Mouse (Mus musculus): Measurements from ENCODE around the gene Casp2. TPM values are rescaled to one million over a fixed set of nuclear protein-coding genes. Genes with fewer than 3 reads are reported as not detected.

Gene Casp2
- polyA plus RNA-seq, 1 experiment, result 24.9 TPM

DNA sequence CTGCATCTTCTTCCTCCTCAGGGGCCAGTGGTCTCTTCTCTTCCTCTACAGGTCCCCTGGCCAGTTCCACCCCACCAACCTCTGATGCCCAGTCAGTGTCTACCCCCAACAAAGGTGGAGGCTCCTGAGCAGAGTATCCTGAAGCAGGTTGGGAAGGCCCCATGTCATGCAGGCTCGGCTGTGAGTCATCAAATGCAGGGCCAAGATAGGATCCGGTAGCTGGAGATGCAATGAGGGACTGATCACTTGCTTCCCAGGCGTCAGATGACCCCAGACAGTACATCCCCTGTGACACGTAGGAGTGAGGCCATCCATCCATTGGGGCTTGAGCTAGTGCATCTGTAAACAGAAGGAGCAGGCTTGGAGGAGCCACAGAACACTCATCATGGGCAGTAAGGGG lies 53.5 kb downstream of the Casp2 start:
- TF ChIP-seq CTCF (IDR thresholded peaks at IDR 0.05; ENCODE audit: borderline replicate concordance, insufficient read depth, low read length) (no peak), POLR2A (IDR thresholded peaks at IDR 0.05; ENCODE audit: low read depth, low read length) (no peak)
- Histone ChIP-seq H3K4me3 (ENCODE audit: insufficient read depth, low read length) (no peak overlapping the region), H3K4me1 (ENCODE audit: control insufficient read depth, insufficient read depth, low read length) (no peaks in the 10 kb centered on the region), H3K27ac (ENCODE audit: insufficient read depth, low read length) (no peak overlapping the region)

GRCm38 (mm10) chr6:42323371-42324066 lies 58.7 kb downstream of the Casp2 start:
- TF ChIP-seq CTCF (IDR thresholded peaks at IDR 0.05; ENCODE audit: borderline replicate concordance, insufficient read depth, low read length) (no peak), POLR2A (IDR thresholded peaks at IDR 0.05; ENCODE audit: low read depth, low read length) (no peak)
- no peaks in the 10 kb centered on the region for H3K4me1 ChIP-seq (ENCODE audit: control insufficient read depth, insufficient read depth, low read length)
- no peak overlapping the region for H3K27ac ChIP-seq (ENCODE audit: insufficient read depth, low read length)
- H3K4me3 ChIP-seq (ENCODE audit: insufficient read depth, low read length), result peak overlapping the region; percentile 62

DNA sequence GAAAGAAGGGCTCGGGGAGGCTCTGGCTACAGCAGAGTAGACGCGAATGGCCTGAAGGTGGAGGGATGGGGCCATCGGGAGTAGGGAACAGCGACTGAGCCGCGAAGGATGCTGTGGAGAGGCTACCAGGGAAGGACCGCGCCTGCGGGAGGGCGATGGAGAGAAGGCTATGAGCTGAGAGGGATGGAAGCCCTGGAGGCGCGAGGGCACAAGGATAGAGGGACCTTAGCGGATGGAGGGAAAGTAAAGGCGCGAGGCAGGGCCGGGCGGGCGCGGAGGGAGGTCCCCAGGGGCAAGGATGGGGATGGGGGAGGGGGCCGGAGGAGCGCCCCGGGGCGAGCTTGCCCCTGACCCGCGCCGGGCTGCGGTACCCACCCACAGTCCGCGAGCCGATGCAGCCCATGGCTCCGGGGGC lies 59.3 kb downstream of the Casp2 start:
- no peak for TF ChIP-seq CTCF (IDR thresholded peaks at IDR 0.05; ENCODE audit: borderline replicate concordance, insufficient read depth, low read length)
- 0 out of 2 replicates have a peak, but pooled peaks have one; percentile 10 for TF ChIP-seq POLR2A (IDR thresholded peaks at IDR 0.05; ENCODE audit: low read depth, low read length)
- Histone ChIP-seq H3K4me1 (ENCODE audit: control insufficient read depth, insufficient read depth, low read length) (no peaks in the 10 kb centered on the region), H3K27ac (ENCODE audit: insufficient read depth, low read length) (no peak overlapping the region), H3K4me3 (ENCODE audit: insufficient read depth, low read length) (peak overlapping the region; percentile 62)

GRCm38 (mm10) chr6:42324482-42325267 lies 59.9 kb downstream of the Casp2 start, which contains the start of gene Fam131b:
Gene Fam131b (minus strand): TSS chr6:42324643.
- H3K4me1 ChIP-seq (ENCODE audit: control insufficient read depth, insufficient read depth, low read length), result no peaks in the 10 kb centered on the region
- no peak for TF ChIP-seq CTCF (IDR thresholded peaks at IDR 0.05; ENCODE audit: borderline replicate concordance, insufficient read depth, low read length)
- peak; percentile 48; the same call in 1 of the 2 replicates for TF ChIP-seq POLR2A (IDR thresholded peaks at IDR 0.05; ENCODE audit: low read depth, low read length)
- H3K4me3 ChIP-seq (ENCODE audit: insufficient read depth, low read length), result peak within 1 kb of the TSS; percentile 62
- peak within 1 kb of the TSS; percentile 8; the same call in 1 of the 2 replicates for H3K27ac ChIP-seq (ENCODE audit: insufficient read depth, low read length)

DNA sequence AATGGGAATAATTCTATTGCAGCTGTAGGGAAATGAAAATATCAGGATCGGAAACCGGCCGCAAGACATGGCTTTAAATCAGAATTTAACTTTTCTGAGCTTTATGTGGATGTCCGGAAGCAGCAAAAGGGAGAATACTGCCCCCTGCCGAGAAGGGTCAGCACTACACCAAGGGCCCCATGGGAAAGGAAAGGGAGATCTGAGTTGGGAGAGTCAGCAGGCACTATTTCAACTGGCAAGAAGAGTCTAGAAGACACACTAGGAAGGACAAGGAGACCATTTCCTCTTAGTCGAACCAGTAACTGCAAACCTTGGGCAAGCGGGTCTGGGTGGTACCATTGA lies 60.5 kb downstream of the Casp2 start:
- TF ChIP-seq POLR2A (IDR thresholded peaks at IDR 0.05; ENCODE audit: low read depth, low read length), result no peak
- peak; percentile 55; the same call in 1 of the 2 replicates for TF ChIP-seq CTCF (IDR thresholded peaks at IDR 0.05; ENCODE audit: borderline replicate concordance, insufficient read depth, low read length)
- peak overlapping the region; percentile 62 for H3K4me3 ChIP-seq (ENCODE audit: insufficient read depth, low read length)
- no peaks in the 10 kb centered on the region for H3K4me1 ChIP-seq (ENCODE audit: control insufficient read depth, insufficient read depth, low read length)
- peak overlapping the region; percentile 8; the same call in 1 of the 2 replicates for H3K27ac ChIP-seq (ENCODE audit: insufficient read depth, low read length)

DNA sequence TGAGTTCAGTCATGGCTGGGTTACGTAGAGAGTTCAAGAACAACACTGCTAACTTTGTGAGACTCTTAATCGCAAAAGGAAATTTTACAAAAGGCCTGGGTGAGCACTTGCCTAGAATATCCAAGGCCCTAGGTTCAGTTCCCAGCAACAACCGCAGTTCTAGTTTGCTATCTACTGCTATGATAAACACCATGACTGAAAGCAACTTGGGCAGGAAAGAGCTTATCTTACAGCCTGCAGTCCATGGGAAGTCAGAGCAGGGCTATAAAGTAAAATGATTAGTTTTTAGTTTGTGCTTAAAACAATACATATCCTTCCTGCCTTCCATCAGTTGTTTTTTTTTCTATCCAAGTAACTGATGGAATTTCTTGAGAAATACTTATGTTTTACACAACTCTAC lies 61.7 kb downstream of the Casp2 start:
- Histone ChIP-seq H3K27ac (ENCODE audit: insufficient read depth, low read length) (no peak overlapping the region), H3K4me3 (ENCODE audit: insufficient read depth, low read length) (no peak overlapping the region), H3K4me1 (ENCODE audit: control insufficient read depth, insufficient read depth, low read length) (no peaks in the 10 kb centered on the region)
- TF ChIP-seq CTCF (IDR thresholded peaks at IDR 0.05; ENCODE audit: borderline replicate concordance, insufficient read depth, low read length) (no peak), POLR2A (IDR thresholded peaks at IDR 0.05; ENCODE audit: low read depth, low read length) (no peak)

GRCm38 (mm10) chr6:42328757-42329156 lies 64.0 kb downstream of the Casp2 start:
- Histone ChIP-seq H3K4me3 (ENCODE audit: insufficient read depth, low read length) (no peak overlapping the region), H3K4me1 (ENCODE audit: control insufficient read depth, insufficient read depth, low read length) (no peaks in the 10 kb centered on the region), H3K27ac (ENCODE audit: insufficient read depth, low read length) (no peak overlapping the region)
- TF ChIP-seq POLR2A (IDR thresholded peaks at IDR 0.05; ENCODE audit: low read depth, low read length) (no peak), CTCF (IDR thresholded peaks at IDR 0.05; ENCODE audit: borderline replicate concordance, insufficient read depth, low read length) (no peak)

DNA sequence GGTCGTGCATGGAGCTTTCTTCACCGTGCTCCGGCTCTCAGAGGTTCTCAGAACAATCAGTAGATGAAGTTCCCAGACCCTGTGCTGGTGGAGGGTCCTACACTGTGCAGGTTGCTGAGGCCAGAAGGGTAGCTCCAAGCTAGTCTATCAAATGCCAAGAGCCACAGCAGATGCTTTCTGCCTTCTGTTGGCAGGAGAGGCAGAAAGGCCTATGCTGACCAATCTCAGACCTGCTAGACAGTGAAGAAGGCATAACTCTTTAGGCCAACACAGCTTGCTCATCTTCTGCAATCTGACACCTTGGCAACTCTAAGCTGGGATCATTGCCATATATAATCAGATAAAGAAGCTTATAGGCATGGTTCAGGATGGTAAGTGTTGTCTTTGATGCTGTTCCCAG lies 65.4 kb downstream of the Casp2 start:
- Histone ChIP-seq H3K4me1 (ENCODE audit: control insufficient read depth, insufficient read depth, low read length) (no peaks in the 10 kb centered on the region), H3K27ac (ENCODE audit: insufficient read depth, low read length) (no peak overlapping the region), H3K4me3 (ENCODE audit: insufficient read depth, low read length) (no peak overlapping the region)
- TF ChIP-seq CTCF (IDR thresholded peaks at IDR 0.05; ENCODE audit: borderline replicate concordance, insufficient read depth, low read length), result no peak
- TF ChIP-seq POLR2A (IDR thresholded peaks at IDR 0.05; ENCODE audit: low read depth, low read length), result no peak

- Histone ChIP-seq H3K4me1 (ENCODE audit: control insufficient read depth, insufficient read depth, low read length) (no peaks in the 10 kb centered on the region), H3K27ac (ENCODE audit: insufficient read depth, low read length) (no peak overlapping the region), H3K4me3 (ENCODE audit: insufficient read depth, low read length) (no peak overlapping the region)
- TF ChIP-seq POLR2A (IDR thresholded peaks at IDR 0.05; ENCODE audit: low read depth, low read length), result no peak
- no peak for TF ChIP-seq CTCF (IDR thresholded peaks at IDR 0.05; ENCODE audit: borderline replicate concordance, insufficient read depth, low read length)
Observed at GRCm38 (mm10) chr6:42330946-42331345, 66.2 kb downstream of the Casp2 start.

Other genes with a start within 250 kb of the Casp2 start
- gene Sva, start 226.6 kb upstream of the Casp2 start, polyA plus RNA-seq (2011; ENCODE audit: insufficient read length, low read depth, missing spikeins), result not detected in 2 replicates
- not detected in 2 replicates for gene Tas2r139, start 124.0 kb upstream of the Casp2 start, polyA plus RNA-seq (2011; ENCODE audit: insufficient read length, low read depth, missing spikeins)
- gene Tas2r144, start 49.7 kb upstream of the Casp2 start, polyA plus RNA-seq (2011; ENCODE audit: insufficient read length, low read depth, missing spikeins), result not detected in 2 replicates
- gene Gstk1, start 19.1 kb upstream of the Casp2 start, polyA plus RNA-seq (2011; ENCODE audit: insufficient read length, low read depth, missing spikeins), result 6.2 and 8.6 TPM in 2 replicates
- not detected in 2 replicates for gene Tmem139, start 3.0 kb upstream of the Casp2 start, polyA plus RNA-seq (2011; ENCODE audit: insufficient read length, low read depth, missing spikeins)
- gene Clcn1, start 21.7 kb downstream of the Casp2 start, polyA plus RNA-seq (2011; ENCODE audit: insufficient read length, low read depth, missing spikeins), result 0.38 TPM in 1 of 2 replicates, not detected in the other
- gene Fam131b, start 59.7 kb downstream of the Casp2 start, polyA plus RNA-seq (2011; ENCODE audit: insufficient read length, low read depth, missing spikeins), result 5.7 and 6.7 TPM in 2 replicates
- gene Zyx, start 84.6 kb downstream of the Casp2 start, polyA plus RNA-seq (2011; ENCODE audit: insufficient read length, low read depth, missing spikeins), result 250 and 305 TPM in 2 replicates
- gene Epha1, start 108.3 kb downstream of the Casp2 start, polyA plus RNA-seq (2011; ENCODE audit: insufficient read length, low read depth, missing spikeins), result 2.1 and 5.2 TPM in 2 replicates
- gene Tas2r143, start 135.3 kb downstream of the Casp2 start, polyA plus RNA-seq (2011; ENCODE audit: insufficient read length, low read depth, missing spikeins), result not detected in 2 replicates
- not detected in 2 replicates for gene Tas2r135, start 140.4 kb downstream of the Casp2 start, polyA plus RNA-seq (2011; ENCODE audit: insufficient read length, low read depth, missing spikeins)
- gene Tas2r126, start 169.6 kb downstream of the Casp2 start, polyA plus RNA-seq (2011; ENCODE audit: insufficient read length, low read depth, missing spikeins), result not detected in 2 replicates
- not detected in 2 replicates for gene Olfr458, start 200.2 kb downstream of the Casp2 start, polyA plus RNA-seq (2011; ENCODE audit: insufficient read length, low read depth, missing spikeins)
- not detected in 2 replicates for gene Olfr457, start 211.3 kb downstream of the Casp2 start, polyA plus RNA-seq (2011; ENCODE audit: insufficient read length, low read depth, missing spikeins)
- not detected in 2 replicates for gene Olfr456, start 222.2 kb downstream of the Casp2 start, polyA plus RNA-seq (2011; ENCODE audit: insufficient read length, low read depth, missing spikeins)